Mouse (Mus musculus): ENCODE data around the gene Pga5.

The Pga5 gene

DNA sequence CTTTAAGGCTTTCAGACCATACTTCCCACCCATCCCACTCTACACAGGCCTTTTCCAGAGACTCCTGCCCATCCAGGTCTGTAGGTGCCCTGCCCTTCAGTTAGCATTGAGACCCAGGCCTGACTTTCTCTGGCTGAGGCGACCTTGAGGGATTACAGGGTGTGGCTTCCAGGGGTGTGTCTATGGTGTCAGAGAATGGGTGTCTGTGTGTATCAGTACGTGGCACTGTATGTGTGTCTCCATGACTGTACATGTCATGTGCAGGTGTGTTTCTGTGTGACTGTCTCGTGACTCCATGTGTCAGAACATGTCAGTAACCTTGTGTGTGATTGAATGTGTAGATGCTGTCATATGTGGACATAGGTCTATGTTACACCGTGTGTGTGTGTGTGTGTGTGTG lies 6.6 kb downstream of the Pga5 start:
- no peak for DNase-seq (ENCODE audit: low read depth in 1 of 2, low spot score in 2 of 2)

DNA sequence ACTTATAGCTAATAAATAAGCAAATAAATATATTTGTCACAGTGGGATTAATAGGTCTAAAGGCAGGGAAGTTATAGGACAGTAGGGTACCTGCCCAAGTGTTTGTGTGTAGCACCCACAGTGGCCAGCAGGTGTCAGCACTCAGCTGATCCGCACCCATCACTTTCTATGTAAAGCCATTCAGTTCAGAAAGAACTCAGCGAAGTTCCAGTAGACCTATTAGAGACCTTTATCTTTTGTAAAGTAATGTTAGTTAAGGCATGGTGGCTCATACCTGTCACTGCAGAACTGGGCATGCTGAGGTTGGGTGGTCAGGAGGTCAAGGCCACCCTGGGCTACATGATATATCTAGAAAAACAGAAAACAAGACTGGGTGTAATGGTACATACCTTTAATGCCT lies 12.4 kb downstream of the Pga5 start:
- peak in 1 of 2 experiments; percentile 15 for DNase-seq (ENCODE audit: low read depth in 1 of 2, low spot score in 2 of 2)

DNA sequence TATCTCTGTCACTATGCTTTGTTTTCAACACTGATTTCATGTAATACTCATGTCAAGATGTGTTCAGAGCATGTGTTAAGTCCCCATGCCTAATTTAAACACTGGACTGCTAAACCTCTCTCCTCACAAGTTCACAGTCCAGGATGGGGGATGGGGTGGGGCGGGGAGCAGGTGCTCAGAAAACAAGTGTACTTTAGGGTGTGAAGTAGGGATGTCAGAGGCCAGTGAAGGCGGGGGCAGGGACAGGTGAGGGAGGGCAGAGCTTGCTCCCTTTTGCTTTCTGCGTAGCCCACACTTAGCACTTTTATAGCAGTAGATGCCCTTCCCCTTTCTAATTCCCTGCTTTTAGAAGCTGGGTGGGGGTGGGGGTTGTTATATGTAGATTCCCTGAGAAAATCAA lies 12.8 kb downstream of the Pga5 start:
- no peak for DNase-seq (ENCODE audit: low read depth in 1 of 2, low spot score in 2 of 2)

DNA sequence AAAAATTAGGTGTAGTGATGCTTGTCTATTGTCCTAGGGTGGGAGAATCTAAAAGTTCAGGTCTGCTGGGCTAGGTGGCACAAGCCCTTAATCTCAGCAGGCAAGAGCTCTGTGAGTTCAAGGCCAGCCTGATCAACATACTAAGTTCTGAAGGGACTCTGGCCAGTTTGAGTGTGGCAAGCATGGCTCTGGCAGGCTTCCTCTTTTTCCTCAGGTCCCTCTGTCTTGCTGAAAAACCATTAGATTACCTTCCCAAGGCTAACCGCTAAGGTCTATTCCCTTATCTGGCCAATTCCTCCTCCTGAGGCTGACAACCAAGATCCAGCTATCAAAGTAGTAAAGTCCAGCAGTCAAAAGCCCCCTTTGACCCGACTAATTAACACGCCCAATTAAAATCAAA lies 15.2 kb downstream of the Pga5 start:
- DNase-seq (ENCODE audit: low read depth in 1 of 2, low spot score in 2 of 2), result no peak

DNA sequence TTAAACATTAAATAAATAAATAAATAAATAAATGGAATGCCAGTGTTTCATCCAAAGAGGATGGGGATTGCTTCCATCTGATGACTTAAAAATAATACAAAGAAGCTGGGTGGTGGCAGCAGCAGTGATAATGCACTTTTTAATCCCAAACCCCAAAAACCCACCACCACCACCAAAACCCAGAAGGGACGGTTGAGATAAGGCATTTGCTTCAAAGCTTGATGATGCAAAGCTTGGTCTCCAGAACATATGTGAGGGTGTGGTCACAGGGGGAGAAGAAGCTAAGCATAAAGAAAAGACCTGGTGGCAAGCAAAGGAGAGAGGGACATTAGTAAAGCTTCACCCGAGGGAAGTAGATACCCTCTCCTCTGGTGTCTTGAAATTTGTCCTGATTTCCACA lies 16.0 kb downstream of the Pga5 start:
- DNase-seq (ENCODE audit: low read depth in 1 of 2, low spot score in 2 of 2), result no peak

GRCm38 (mm10) chr19:10661373-10661772 lies 16.5 kb downstream of the Pga5 start:
- DNase-seq (ENCODE audit: low read depth in 1 of 2, low spot score in 2 of 2), result no peak

DNA sequence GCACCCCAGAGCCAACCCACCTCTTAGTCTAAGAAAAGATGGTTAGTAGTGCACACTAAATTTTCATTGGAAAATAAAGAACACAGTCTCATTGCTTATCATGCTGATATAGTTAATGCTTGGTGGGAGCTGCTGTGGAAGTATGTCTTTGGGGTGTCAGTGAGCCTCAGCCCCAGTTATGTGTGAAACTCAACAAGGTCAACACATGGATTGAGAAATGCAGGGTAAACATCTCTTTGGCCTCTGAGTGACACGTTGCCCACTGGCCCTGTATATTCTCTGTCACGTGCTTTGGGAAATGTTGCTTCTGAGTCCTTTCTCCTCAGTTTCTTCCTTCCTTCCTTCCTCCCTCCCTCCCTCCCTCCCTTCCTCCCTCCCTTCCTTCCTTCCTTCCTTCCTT lies 19.5 kb downstream of the Pga5 start:
- no peak for DNase-seq (ENCODE audit: low read depth in 1 of 2, low spot score in 2 of 2)

DNA sequence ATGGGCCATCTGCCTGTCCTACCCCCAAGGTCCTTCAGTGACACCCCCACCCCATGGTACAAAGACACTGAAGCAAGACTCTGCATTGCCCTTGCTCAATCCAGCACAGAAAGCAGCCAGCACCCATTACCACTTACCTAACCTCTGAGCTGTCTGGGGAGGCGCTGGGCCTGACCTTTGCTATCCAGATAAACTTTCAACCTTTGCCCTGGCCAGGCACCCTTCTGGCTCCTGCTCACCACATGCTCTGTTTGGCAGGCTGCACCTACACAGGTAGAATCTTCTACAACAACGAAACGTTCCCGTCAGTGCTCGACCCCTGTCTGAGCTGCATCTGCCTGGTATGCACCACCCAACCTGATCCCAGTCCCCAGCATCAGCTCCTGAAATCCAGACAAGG lies 20.1 kb downstream of the Pga5 start:
- DNase-seq (ENCODE audit: low read depth in 1 of 2, low spot score in 2 of 2), result no peak

- no peak for DNase-seq (ENCODE audit: low read depth in 1 of 2, low spot score in 2 of 2)
These were observed 21.8 kb downstream of the Pga5 start for GRCm38 (mm10) chr19:10656058-10656457.

- DNase-seq (ENCODE audit: low read depth in 1 of 2, low spot score in 2 of 2), result no peak
These were observed 29.7 kb downstream of the Pga5 start for GRCm38 (mm10) chr19:10648156-10648555.

GRCm38 (mm10) chr19:10645616-10646015 lies 32.3 kb downstream of the Pga5 start:
- no peak for DNase-seq (ENCODE audit: low read depth in 1 of 2, low spot score in 2 of 2)

DNA sequence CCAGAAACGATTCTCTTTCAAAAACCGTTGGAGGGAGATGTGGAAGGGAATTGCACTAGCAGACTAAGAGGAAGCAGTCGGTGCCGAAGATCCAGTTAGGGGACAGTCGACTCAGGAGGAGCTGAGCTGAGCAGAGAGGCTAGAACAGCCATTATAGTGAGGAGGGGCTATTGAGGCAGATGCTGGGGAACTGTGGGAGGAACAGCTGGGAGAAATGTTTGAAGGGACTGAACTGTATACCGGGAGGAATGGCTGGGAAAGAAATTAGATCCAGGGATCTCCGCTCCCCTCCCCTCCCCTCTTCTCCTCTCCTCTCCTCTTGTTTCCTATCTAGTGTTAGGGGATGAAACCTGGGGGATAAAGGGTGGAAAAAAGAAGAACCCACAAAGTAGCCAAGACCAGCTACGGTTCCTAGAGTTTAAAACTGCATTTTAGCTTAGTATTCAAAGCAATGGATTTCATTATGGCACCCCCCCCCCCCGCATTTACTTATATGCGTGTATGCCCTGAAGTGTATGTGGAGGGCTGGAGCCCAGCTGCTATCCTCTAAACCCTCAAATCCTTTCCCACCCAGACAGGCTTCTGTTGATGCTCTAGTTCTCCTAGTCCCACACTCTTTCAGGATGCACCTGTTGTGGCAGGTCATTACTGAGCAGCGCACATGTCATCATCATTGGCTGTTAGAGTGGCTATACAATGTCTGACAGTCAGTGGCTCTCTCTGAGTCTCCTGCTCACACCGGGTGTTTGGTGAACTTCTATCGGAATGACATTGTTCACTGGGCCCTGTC lies 37.1 kb downstream of the Pga5 start:
- no peak for DNase-seq (ENCODE audit: low read depth in 1 of 2, low spot score in 2 of 2)

DNA sequence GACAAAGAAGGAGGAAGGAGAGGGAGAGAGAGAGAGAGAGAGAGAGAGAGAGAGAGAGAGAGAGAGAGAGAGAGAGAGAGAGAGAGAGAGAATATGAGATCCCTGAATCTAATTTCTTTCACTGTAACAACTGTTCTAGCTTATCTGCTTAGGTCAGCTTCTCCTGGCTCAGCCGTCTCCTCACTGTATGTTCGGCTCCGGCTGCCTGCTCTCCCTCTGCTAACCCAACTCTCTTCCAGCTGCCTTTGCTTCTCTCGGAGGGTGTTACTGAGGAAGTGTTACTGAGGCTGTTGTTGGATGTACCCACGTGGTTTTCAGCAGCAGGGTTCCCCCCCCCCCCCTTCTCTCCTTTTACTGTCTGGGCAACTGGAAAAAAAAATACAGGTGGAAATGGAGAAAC lies 37.8 kb downstream of the Pga5 start:
- no peak for DNase-seq (ENCODE audit: low read depth in 1 of 2, low spot score in 2 of 2)

GRCm38 (mm10) chr19:10637840-10638239 lies 40.0 kb downstream of the Pga5 start:
- no peak for DNase-seq (ENCODE audit: low read depth in 1 of 2, low spot score in 2 of 2)

DNA sequence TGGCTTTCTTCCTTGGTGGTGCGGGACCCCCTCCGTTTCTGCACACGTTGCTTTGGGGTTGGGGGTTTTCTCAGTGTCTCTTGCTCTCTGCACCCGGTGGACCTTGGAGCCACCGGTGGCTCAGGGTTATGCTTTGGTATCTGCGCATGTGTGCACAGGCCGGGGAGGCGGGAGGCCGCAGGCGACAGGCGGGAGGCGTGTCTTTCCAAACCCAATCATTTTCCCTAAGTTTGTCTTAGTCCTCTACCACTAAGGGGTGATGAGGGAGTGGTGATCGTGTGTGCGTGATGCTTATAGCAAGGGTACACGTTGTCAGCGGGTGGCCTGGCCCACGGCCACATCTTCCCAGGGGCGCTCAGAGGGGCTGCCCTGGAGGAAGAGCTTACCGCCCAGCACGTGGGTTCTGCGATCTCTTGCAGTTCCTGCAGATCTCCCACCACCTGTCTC lies 43.0 kb downstream of the Pga5 start:
- no peak for DNase-seq (ENCODE audit: low read depth in 1 of 2, low spot score in 2 of 2)

DNA sequence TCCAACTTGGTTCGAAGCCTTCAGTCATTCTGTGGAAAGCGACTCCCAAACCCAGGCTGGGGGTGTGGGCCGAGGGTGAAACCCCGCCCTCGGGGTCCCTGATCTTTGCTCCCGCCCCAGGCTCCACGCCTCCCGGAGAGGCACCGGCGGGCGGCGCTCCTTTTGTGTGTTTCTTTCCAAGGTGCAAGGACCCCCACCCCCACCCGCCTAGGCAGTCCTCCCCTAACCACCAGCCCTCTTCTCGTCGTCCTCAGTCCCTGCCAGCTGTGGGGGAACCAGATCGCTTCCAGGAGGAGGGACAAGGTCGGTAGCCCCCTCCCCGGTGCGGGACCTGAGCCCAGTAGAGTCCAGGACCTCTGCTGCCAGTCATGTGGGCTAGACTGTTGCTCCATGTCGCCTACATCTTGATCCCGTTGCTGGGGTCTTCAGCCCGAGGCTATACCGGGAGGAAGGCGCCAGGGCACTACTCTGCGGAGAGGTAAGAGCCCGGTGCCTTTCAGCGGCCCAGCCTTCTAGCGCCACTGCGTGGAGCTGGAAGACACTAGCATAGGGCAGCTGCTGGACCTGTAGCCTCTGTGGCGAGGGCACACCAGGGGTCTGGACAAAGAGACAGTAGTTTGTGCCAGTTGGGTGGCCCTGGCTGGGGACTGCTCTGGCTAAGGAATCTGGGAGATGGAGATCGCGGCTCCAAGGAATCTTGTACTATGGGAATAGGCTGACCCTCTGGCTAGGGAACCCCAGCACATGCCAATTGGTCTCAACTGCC lies 43.6 kb downstream of the Pga5 start, which contains the start of gene Vwce:
Vwce (plus strand) TSS at position 108 of the 766 bp plus-strand sequence.
- DNase-seq (ENCODE audit: low read depth in 1 of 2, low spot score in 2 of 2), result no peak

Data from monocyte, adult 2 months (primary cell).